Mouse (Mus musculus): ENCODE measurements at regions not wholly inside any gene's neighbourhood (a gene's known extent, or its start where the extent isn't known, plus 50 kb on each side); places are given as distances from the start of the nearest gene placed in this dataset.

GRCm38 (mm10) chr9:68188921-68189320 is 348.7 kb downstream of the Vps13c start:
- TF ChIP-seq CTCF (IDR thresholded peaks at IDR 0.05; ENCODE audit: low read depth) (no peak), EP300 (IDR thresholded peaks at IDR 0.05; ENCODE audit: low read depth) (no peak)

Measured in liver, embryonic 14.5 days (tissue).